Mouse (Mus musculus): ENCODE results near the gene Nrbf2.

Nrbf2 gene

GRCm38 (mm10) chr10:67285176-67285814 is at the start of gene Nrbf2:
Gene Nrbf2, minus strand, starts transcription at chr10:67285305.
- peak; percentile 91 for DNase-seq (ENCODE audit: extremely low spot score)

GRCm38 (mm10) chr10:67330580-67330979 is 45.5 kb upstream of the Nrbf2 start:
- no peak for DNase-seq (ENCODE audit: extremely low spot score)

GRCm38 (mm10) chr10:67329661-67330060 is 44.6 kb upstream of the Nrbf2 start:
- DNase-seq (ENCODE audit: extremely low spot score), result no peak

- no peak for DNase-seq (ENCODE audit: extremely low spot score)
These were observed 43.1 kb upstream of the Nrbf2 start for GRCm38 (mm10) chr10:67328208-67328607.

GRCm38 (mm10) chr10:67324036-67324435 is 38.9 kb upstream of the Nrbf2 start:
- DNase-seq (ENCODE audit: extremely low spot score), result no peak

- no peak for DNase-seq (ENCODE audit: extremely low spot score)
These were observed 36.3 kb upstream of the Nrbf2 start for GRCm38 (mm10) chr10:67321396-67321795.

- DNase-seq (ENCODE audit: extremely low spot score), result no peak
These were observed 35.2 kb upstream of the Nrbf2 start for GRCm38 (mm10) chr10:67320207-67320859.

GRCm38 (mm10) chr10:67319016-67319725 is 34.1 kb upstream of the Nrbf2 start:
- DNase-seq (ENCODE audit: extremely low spot score), result no peak

GRCm38 (mm10) chr10:67317931-67318460 is 32.9 kb upstream of the Nrbf2 start:
- peak; percentile 54 for DNase-seq (ENCODE audit: extremely low spot score)

GRCm38 (mm10) chr10:67314811-67315435 is 29.8 kb upstream of the Nrbf2 start:
- peak; percentile 68 for DNase-seq (ENCODE audit: extremely low spot score)

- no peak for DNase-seq (ENCODE audit: extremely low spot score)
These were observed 27.4 kb upstream of the Nrbf2 start for GRCm38 (mm10) chr10:67312456-67312855.

- peak; percentile 58 for DNase-seq (ENCODE audit: extremely low spot score)
These were observed 26.3 kb upstream of the Nrbf2 start for GRCm38 (mm10) chr10:67311277-67311959.

- no peak for DNase-seq (ENCODE audit: extremely low spot score)
These were observed 24.5 kb upstream of the Nrbf2 start for GRCm38 (mm10) chr10:67309483-67310138.

- no peak for DNase-seq (ENCODE audit: extremely low spot score)
These were observed 17.2 kb upstream of the Nrbf2 start for GRCm38 (mm10) chr10:67302340-67302739.

GRCm38 (mm10) chr10:67301046-67301445 is 15.9 kb upstream of the Nrbf2 start:
- no peak for DNase-seq (ENCODE audit: extremely low spot score)

- DNase-seq (ENCODE audit: extremely low spot score), result no peak
These were observed 14.2 kb upstream of the Nrbf2 start for GRCm38 (mm10) chr10:67299285-67299684.

- DNase-seq (ENCODE audit: extremely low spot score), result no peak
These were observed 13.8 kb upstream of the Nrbf2 start for GRCm38 (mm10) chr10:67298856-67299255.

GRCm38 (mm10) chr10:67297175-67297855 is 12.2 kb upstream of the Nrbf2 start:
- no peak for DNase-seq (ENCODE audit: extremely low spot score)

GRCm38 (mm10) chr10:67296482-67297152 is 11.5 kb upstream of the Nrbf2 start:
- no peak for DNase-seq (ENCODE audit: extremely low spot score)

- DNase-seq (ENCODE audit: extremely low spot score), result no peak
These were observed 10.9 kb upstream of the Nrbf2 start for GRCm38 (mm10) chr10:67295938-67296466.
